Mouse (Mus musculus): Measurements from ENCODE around the gene Tnfrsf9. TPM values are rescaled to one million over a fixed set of nuclear protein-coding genes. Genes with fewer than 3 reads are reported as not detected.

Gene Tnfrsf9
- polyA plus RNA-seq, 1 experiment from 2014 or later: 0.49 TPM

GRCm38 (mm10) chr4:150963711-150964110, 49.3 kb downstream of the Tnfrsf9 start:
- peaks cover 2% of the 10 kb centered on the region; the same call in 1 of the 2 replicates for H3K4me1 ChIP-seq (replicated peaks; ENCODE audit: control insufficient read depth, insufficient read depth, low read length)
- no peak overlapping the region for H3K4me2 ChIP-seq (ENCODE audit: low read depth, low read length)
- no peak overlapping the region for H3K4me3 ChIP-seq (ENCODE audit: low read length)
- H3K9me3 ChIP-seq (ENCODE audit: control insufficient read depth, low read length): no peaks in the 10 kb centered on the region
- no peak overlapping the region for H3K9ac ChIP-seq (ENCODE audit: low read length)
- H3K27me3 ChIP-seq (ENCODE audit: control insufficient read depth, insufficient read depth, low read depth, low read length): no peaks in the 10 kb centered on the region
- H3K36me3 ChIP-seq (ENCODE audit: control insufficient read depth, insufficient read depth, low read length): no peaks in the 10 kb centered on the region
- H3K27ac ChIP-seq (ENCODE audit: low read length): no peak overlapping the region
- 72% methylated on average over 2 of the region's 2 CpGs for WGBS
- ATAC-seq (ENCODE audit: low read depth): no peak

GRCm38 (mm10) chr4:150964635-150965554, 50.5 kb downstream of the Tnfrsf9 start:
- Histone ChIP-seq H3K36me3 (ENCODE audit: control insufficient read depth, insufficient read depth, low read length) (no peaks in the 10 kb centered on the region), H3K9me3 (ENCODE audit: control insufficient read depth, low read length) (no peaks in the 10 kb centered on the region), H3K4me1 (replicated peaks; ENCODE audit: control insufficient read depth, insufficient read depth, low read length) (peaks cover 2% of the 10 kb centered on the region; the same call in 1 of the 2 replicates), H3K4me2 (ENCODE audit: low read depth, low read length) (peak overlapping the region; percentile 55), H3K4me3 (ENCODE audit: low read length) (peak overlapping the region; percentile 30), H3K9ac (ENCODE audit: low read length) (0 out of 2 replicates have a peak overlapping the region, but pooled peaks have one; percentile 39), H3K27me3 (ENCODE audit: control insufficient read depth, insufficient read depth, low read depth, low read length) (no peaks in the 10 kb centered on the region), H3K27ac (ENCODE audit: low read length) (no peak overlapping the region)
- peak; percentile 67; the same call in 1 of the 2 replicates for ATAC-seq (ENCODE audit: low read depth)
- 11% methylated on average over 25 of the region's 25 CpGs for WGBS

- H3K4me3 ChIP-seq (ENCODE audit: low read length): no peak overlapping the region
- ATAC-seq (ENCODE audit: low read depth): no peak
- H3K9me3 ChIP-seq (ENCODE audit: control insufficient read depth, low read length): no peaks in the 10 kb centered on the region
- no peak overlapping the region for H3K9ac ChIP-seq (ENCODE audit: low read length)
- H3K4me2 ChIP-seq (ENCODE audit: low read depth, low read length): no peak overlapping the region
- H3K4me1 ChIP-seq (replicated peaks; ENCODE audit: control insufficient read depth, insufficient read depth, low read length): peaks cover 2% of the 10 kb centered on the region; the same call in 1 of the 2 replicates
- H3K36me3 ChIP-seq (ENCODE audit: control insufficient read depth, insufficient read depth, low read length): no peaks in the 10 kb centered on the region
- H3K27ac ChIP-seq (ENCODE audit: low read length): no peak overlapping the region
- H3K27me3 ChIP-seq (ENCODE audit: control insufficient read depth, insufficient read depth, low read depth, low read length): no peaks in the 10 kb centered on the region
- 71% methylated on average over 11 of the region's 11 CpGs for WGBS
These were observed 51.2 kb downstream of the Tnfrsf9 start for GRCm38 (mm10) chr4:150965555-150965951.

GRCm38 (mm10) chr4:150966556-150966955, 52.2 kb downstream of the Tnfrsf9 start:
- Histone ChIP-seq H3K4me1 (replicated peaks; ENCODE audit: control insufficient read depth, insufficient read depth, low read length) (peaks cover 2% of the 10 kb centered on the region; the same call in 1 of the 2 replicates), H3K27me3 (ENCODE audit: control insufficient read depth, insufficient read depth, low read depth, low read length) (no peaks in the 10 kb centered on the region), H3K4me2 (ENCODE audit: low read depth, low read length) (no peak overlapping the region), H3K27ac (ENCODE audit: low read length) (no peak overlapping the region), H3K9me3 (ENCODE audit: control insufficient read depth, low read length) (no peaks in the 10 kb centered on the region), H3K4me3 (ENCODE audit: low read length) (no peak overlapping the region), H3K9ac (ENCODE audit: low read length) (no peak overlapping the region), H3K36me3 (ENCODE audit: control insufficient read depth, insufficient read depth, low read length) (no peaks in the 10 kb centered on the region)
- 13% methylated on average over 7 of the region's 7 CpGs for WGBS
- no peak for ATAC-seq (ENCODE audit: low read depth)

GRCm38 (mm10) chr4:150968956-150969355, 54.6 kb downstream of the Tnfrsf9 start:
- H3K9ac ChIP-seq (ENCODE audit: low read length): no peak overlapping the region
- H3K27me3 ChIP-seq (ENCODE audit: control insufficient read depth, insufficient read depth, low read depth, low read length): no peaks in the 10 kb centered on the region
- H3K27ac ChIP-seq (ENCODE audit: low read length): no peak overlapping the region
- ATAC-seq (ENCODE audit: low read depth): no peak
- no peaks in the 10 kb centered on the region for H3K9me3 ChIP-seq (ENCODE audit: control insufficient read depth, low read length)
- H3K4me2 ChIP-seq (ENCODE audit: low read depth, low read length): no peak overlapping the region
- no peak overlapping the region for H3K4me3 ChIP-seq (ENCODE audit: low read length)
- WGBS: 83% methylated on average over 8 of the region's 8 CpGs
- no peaks in the 10 kb centered on the region for H3K36me3 ChIP-seq (ENCODE audit: control insufficient read depth, insufficient read depth, low read length)
- H3K4me1 ChIP-seq (replicated peaks; ENCODE audit: control insufficient read depth, insufficient read depth, low read length): peaks cover 2% of the 10 kb centered on the region; the same call in 1 of the 2 replicates

DNA sequence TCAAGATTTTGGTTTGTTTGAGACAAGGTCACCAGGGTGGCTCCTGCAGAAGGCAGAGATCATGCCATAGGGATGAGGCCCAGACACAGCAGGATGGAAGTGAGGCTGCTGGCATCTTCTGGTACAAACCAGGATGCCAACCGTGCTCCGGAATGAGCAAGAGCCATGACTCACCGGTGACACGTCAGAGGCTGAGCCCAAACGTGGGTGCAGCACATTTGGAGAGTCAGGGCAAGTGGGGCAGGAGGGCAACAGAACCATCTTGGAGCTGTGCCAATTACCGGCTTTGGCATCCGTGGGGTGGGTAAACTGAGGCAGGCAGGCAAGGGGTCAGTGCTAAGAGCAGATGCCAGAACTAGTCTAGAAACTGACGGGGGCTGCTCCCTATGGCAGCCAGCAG, 58.9 kb downstream of the Tnfrsf9 start:
- ATAC-seq (ENCODE audit: low read depth): no peak
- 76% methylated on average over 8 of the region's 8 CpGs for WGBS
- H3K27me3 ChIP-seq (ENCODE audit: control insufficient read depth, insufficient read depth, low read depth, low read length): no peaks in the 10 kb centered on the region
- no peak overlapping the region for H3K4me2 ChIP-seq (ENCODE audit: low read depth, low read length)
- no peaks in the 10 kb centered on the region for H3K36me3 ChIP-seq (ENCODE audit: control insufficient read depth, insufficient read depth, low read length)
- H3K9ac ChIP-seq (ENCODE audit: low read length): no peak overlapping the region
- no peak overlapping the region for H3K27ac ChIP-seq (ENCODE audit: low read length)
- H3K9me3 ChIP-seq (ENCODE audit: control insufficient read depth, low read length): no peaks in the 10 kb centered on the region
- H3K4me3 ChIP-seq (ENCODE audit: low read length): no peak overlapping the region
- no peaks in the 10 kb centered on the region for H3K4me1 ChIP-seq (replicated peaks; ENCODE audit: control insufficient read depth, insufficient read depth, low read length)

GRCm38 (mm10) chr4:150975145-150975544, 60.8 kb downstream of the Tnfrsf9 start:
- Histone ChIP-seq H3K4me3 (ENCODE audit: low read length) (no peak overlapping the region), H3K9me3 (ENCODE audit: control insufficient read depth, low read length) (no peaks in the 10 kb centered on the region), H3K36me3 (ENCODE audit: control insufficient read depth, insufficient read depth, low read length) (no peaks in the 10 kb centered on the region), H3K27me3 (ENCODE audit: control insufficient read depth, insufficient read depth, low read depth, low read length) (no peaks in the 10 kb centered on the region), H3K27ac (ENCODE audit: low read length) (no peak overlapping the region), H3K4me2 (ENCODE audit: low read depth, low read length) (no peak overlapping the region), H3K4me1 (replicated peaks; ENCODE audit: control insufficient read depth, insufficient read depth, low read length) (no peaks in the 10 kb centered on the region), H3K9ac (ENCODE audit: low read length) (no peak overlapping the region)
- WGBS: 13% methylated on average over 1 of the region's 1 CpGs
- peak; percentile 60; the same call in 1 of the 2 replicates for ATAC-seq (ENCODE audit: low read depth)

- no peak overlapping the region for H3K9ac ChIP-seq (ENCODE audit: low read length)
- H3K9me3 ChIP-seq (ENCODE audit: control insufficient read depth, low read length): no peaks in the 10 kb centered on the region
- H3K4me2 ChIP-seq (ENCODE audit: low read depth, low read length): no peak overlapping the region
- no peak overlapping the region for H3K4me3 ChIP-seq (ENCODE audit: low read length)
- 77% methylated on average over 21 of the region's 21 CpGs for WGBS
- H3K36me3 ChIP-seq (ENCODE audit: control insufficient read depth, insufficient read depth, low read length): no peaks in the 10 kb centered on the region
- no peak for ATAC-seq (ENCODE audit: low read depth)
- H3K27ac ChIP-seq (ENCODE audit: low read length): no peak overlapping the region
- no peaks in the 10 kb centered on the region for H3K27me3 ChIP-seq (ENCODE audit: control insufficient read depth, insufficient read depth, low read depth, low read length)
- no peaks in the 10 kb centered on the region for H3K4me1 ChIP-seq (replicated peaks; ENCODE audit: control insufficient read depth, insufficient read depth, low read length)
These were observed 64.0 kb downstream of the Tnfrsf9 start for GRCm38 (mm10) chr4:150978156-150978910.

DNA sequence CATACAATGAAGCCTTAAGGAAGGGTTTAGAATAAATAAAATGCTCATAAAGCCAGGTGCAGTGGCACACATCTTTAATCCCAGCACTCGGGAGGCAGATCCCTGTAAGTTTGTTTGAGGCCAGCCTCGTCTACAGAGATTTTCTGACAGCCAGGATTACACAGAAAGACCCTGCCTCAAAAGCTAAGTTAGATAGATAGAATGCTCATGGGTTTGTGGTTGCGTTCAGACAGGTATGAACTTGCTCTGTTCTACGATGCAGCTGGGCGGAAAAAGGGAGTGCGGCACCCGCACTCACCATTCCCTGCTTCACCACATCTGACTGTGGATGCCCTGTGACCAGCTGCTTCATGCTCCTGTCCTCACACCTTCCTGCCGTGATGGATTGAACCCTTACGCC, 65.1 kb downstream of the Tnfrsf9 start:
- no peak overlapping the region for H3K27ac ChIP-seq (ENCODE audit: low read length)
- H3K4me2 ChIP-seq (ENCODE audit: low read depth, low read length): no peak overlapping the region
- 61% methylated on average over 9 of the region's 9 CpGs for WGBS
- H3K27me3 ChIP-seq (ENCODE audit: control insufficient read depth, insufficient read depth, low read depth, low read length): no peaks in the 10 kb centered on the region
- ATAC-seq (ENCODE audit: low read depth): no peak
- no peaks in the 10 kb centered on the region for H3K4me1 ChIP-seq (replicated peaks; ENCODE audit: control insufficient read depth, insufficient read depth, low read length)
- no peaks in the 10 kb centered on the region for H3K9me3 ChIP-seq (ENCODE audit: control insufficient read depth, low read length)
- H3K9ac ChIP-seq (ENCODE audit: low read length): no peak overlapping the region
- no peaks in the 10 kb centered on the region for H3K36me3 ChIP-seq (ENCODE audit: control insufficient read depth, insufficient read depth, low read length)
- no peak overlapping the region for H3K4me3 ChIP-seq (ENCODE audit: low read length)
